Mouse (Mus musculus): ENCODE results near the gene Gm3448. TPM values are rescaled to one million over a fixed set of nuclear protein-coding genes. Genes with fewer than 3 reads are reported as not detected.
"Not testable (repeated sequence)": the region's sequence is repeated elsewhere in the genome, so short reads cannot be mapped to it uniquely, and the experiment has no call there.

Gm3448 gene
- total RNA-seq, 1 experiment from 2014 or later, result 9.5 TPM

DNA sequence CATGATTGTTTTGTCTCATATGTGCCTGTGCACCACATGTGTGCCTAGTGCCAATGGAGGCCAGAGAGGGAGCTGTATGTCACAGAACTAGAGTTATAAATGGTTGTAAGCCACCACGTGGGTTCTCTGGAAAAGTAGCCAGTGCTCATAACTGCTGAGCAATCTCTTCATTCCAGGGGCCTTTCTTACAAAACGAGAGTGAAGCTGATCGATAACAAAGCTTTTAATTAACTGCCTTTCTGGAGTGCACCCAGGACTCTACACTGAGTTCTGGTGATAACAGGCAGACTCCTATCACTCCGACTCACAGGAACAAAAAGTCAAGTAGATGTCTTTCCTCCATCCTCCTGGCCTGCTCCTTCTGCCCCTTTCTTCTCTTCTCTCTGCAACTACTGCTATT is 9.9 kb downstream of the Gm3448 start:
- DNase-seq, result not testable (repeated sequence)

DNA sequence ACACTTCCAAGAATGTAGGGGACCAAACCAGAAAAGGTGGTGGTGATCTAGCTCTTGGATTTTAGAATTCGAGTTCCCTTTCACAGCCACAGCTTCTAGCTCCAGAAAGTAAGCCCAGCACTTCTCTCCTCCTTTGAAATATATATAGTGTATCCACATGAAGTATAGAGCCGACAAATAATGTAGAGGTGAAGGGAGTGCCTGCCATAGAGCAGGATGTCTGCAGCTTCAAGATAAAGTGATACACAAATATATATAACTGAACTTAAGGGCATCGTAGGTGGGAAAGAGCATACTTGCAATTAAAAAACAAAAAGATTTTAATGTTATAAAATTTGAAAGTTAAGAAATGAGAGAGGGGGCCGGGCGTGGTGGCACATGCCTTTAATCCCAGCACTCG is 15.8 kb downstream of the Gm3448 start:
- DNase-seq, result not testable (repeated sequence)

DNA sequence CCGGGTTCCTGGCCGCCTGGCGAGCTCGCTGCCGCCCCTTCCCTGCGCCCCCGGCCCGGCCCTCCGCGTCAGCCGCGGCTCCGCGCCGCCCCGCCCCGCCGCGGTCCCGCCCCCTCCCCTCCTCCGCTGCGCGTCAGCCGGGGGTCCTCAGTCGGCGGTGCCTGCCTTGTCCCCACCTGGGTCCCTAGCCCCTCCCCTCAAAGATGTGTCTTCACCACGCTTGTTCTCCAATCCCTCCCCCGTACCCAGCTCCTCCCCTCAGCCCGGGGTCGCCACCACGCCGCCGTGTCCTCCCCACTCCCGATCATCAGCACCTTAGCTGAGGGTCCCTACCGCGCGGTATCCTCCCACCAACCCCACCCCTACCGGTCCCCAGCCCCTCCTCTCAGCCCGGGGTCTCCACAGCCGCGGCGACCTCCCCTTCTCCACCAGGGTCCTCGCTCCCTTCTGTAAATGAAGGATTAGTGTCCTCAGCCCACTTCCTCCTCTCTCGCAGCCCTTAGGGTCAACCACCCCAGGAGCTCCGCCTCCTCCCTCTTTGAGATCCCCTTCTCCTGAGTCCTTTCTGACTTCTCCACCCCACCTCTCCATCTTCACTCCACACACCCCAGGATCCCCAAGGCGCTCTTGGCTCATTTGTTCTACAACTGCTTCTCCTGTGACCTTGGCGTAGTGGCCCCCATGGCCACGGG is 16.7 kb downstream of the Gm3448 start:
- DNase-seq, result not testable (repeated sequence)

DNA sequence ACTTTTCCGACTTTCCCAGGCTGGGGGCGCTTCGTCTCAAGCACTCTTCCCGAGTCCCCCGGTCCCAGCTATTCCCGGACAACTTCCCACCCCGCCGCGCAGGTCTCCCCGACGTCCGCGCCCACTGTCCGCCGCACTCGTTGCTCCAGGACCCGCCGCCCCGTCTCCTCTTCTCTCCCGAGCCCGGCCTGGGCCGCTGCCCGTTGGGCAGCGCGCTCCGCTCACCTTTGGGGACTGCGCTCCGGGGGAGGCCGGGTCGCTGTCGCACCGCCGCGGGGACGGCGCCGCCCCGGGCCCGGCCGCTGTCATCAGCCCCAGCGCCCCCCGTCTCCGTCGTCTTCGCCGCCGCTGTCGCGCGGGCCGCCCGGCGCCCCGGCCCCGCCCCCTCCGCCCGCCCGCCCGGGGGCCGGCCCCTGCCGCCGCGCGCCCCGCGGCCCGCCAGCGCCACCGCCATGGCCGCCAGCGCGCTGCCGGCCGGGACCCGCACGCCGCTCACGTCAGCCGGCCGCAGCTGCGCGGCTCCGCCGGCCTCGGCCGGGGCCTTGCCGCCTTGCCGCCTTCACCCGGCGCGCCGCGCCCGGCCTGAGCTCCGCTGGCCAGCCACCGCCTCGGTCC is 17.4 kb downstream of the Gm3448 start:
- DNase-seq, result not testable (repeated sequence)

DNA sequence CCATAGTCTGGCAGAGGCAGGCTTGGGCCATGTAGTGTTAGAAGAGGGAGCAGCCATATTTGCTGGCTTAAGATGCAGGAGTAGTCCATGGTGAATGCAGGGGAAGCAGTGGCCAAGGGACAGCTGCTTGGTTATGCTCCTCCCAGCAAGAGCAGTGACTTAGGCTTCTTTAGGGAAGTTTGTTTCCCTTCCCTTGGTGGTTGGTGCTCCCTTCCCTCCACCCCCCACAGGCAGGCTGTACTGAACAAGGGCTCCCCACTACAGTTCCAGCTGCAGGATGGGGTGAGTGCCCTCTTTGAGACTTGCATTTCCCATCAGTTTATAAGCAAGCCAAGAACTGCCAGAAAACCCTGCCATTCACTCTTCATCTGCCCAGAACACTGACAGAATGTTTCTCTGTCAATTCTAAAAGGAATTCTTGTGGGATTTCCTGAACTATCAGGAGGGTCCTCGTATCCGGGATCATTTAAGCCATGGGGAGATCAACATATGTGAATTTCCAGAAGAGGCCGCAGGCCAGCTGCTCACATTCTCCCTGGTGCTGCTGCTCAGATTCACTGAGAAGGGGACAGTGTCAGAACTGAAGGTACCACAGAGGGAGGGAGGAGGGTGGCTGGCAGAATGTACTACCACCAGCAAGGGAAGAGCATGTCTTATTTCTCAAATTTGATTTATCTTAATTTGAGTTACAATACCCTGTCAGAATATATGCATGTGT is 19.7 kb downstream of the Gm3448 start:
- DNase-seq, result peak; percentile 2

DNA sequence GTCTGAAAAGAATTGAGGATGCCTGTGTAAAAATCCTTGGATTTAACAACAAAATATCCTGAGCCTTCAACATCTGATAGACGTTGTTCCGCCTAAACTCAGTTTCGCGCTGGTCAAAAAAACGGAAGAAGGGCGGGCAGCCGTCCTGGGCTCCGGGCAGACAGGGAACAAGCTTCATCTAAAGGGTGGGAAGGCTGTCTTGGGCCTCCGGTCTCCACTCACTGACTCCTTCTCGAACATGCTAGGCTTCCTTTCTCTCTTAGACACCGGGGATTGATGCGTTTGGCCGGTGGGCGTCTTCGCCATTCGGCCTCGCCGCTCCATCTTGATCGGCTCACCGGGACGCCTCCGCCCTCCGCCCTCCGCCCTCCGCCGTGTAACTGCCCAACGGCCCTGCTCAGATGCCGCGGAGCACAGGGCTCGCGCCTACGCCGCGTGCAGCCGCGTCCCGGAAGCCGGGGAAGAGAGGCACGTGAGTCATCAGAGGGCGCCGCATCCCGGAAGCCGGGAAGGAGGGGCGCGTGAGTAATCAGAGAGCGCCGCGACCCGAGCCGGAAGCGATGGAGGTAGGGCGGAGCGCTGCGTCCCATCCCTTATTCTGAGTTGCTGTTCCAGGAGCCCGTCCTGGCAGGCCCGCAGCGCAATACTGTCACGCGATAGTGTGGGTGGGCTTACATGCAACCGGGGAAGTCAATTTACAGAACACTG is 31.5 kb downstream of the Gm3448 start, which contains the start of gene Gm3435:
TSS of gene Gm3435 (plus strand) at position 471 of the 708 bp plus-strand sequence.
- not testable (repeated sequence) for DNase-seq

DNA sequence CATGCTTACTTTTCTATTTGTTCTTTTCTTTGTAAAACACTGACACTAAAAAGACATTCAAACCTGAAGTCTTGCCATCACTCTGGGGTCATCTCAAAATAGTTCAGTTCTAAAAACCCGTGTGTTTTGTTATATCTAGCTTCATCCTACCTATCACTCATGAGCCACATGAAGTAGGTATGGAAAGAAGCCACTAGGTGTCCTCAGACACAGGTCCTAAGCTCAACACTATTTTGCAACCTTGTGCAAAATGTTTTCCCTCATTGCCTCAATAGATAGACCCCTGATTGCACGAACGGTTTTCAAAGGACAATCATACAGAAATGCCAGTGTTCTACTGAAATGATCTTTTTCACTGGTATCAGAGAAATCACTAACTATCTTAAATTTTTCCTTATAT is 32.2 kb downstream of the Gm3448 start:
- DNase-seq, result not testable (repeated sequence)

DNA sequence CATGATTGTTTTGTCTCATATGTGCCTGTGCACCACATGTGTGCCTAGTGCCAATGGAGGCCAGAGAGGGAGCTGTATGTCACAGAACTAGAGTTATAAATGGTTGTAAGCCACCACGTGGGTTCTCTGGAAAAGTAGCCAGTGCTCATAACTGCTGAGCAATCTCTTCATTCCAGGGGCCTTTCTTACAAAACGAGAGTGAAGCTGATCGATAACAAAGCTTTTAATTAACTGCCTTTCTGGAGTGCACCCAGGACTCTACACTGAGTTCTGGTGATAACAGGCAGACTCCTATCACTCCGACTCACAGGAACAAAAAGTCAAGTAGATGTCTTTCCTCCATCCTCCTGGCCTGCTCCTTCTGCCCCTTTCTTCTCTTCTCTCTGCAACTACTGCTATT is 41.3 kb downstream of the Gm3448 start:
- not testable (repeated sequence) for DNase-seq

DNA sequence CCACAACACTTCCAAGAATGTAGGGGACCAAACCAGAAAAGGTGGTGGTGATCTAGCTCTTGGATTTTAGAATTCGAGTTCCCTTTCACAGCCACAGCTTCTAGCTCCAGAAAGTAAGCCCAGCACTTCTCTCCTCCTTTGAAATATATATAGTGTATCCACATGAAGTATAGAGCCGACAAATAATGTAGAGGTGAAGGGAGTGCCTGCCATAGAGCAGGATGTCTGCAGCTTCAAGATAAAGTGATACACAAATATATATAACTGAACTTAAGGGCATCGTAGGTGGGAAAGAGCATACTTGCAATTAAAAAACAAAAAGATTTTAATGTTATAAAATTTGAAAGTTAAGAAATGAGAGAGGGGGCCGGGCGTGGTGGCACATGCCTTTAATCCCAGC is 47.2 kb downstream of the Gm3448 start:
- DNase-seq, result not testable (repeated sequence)

DNA sequence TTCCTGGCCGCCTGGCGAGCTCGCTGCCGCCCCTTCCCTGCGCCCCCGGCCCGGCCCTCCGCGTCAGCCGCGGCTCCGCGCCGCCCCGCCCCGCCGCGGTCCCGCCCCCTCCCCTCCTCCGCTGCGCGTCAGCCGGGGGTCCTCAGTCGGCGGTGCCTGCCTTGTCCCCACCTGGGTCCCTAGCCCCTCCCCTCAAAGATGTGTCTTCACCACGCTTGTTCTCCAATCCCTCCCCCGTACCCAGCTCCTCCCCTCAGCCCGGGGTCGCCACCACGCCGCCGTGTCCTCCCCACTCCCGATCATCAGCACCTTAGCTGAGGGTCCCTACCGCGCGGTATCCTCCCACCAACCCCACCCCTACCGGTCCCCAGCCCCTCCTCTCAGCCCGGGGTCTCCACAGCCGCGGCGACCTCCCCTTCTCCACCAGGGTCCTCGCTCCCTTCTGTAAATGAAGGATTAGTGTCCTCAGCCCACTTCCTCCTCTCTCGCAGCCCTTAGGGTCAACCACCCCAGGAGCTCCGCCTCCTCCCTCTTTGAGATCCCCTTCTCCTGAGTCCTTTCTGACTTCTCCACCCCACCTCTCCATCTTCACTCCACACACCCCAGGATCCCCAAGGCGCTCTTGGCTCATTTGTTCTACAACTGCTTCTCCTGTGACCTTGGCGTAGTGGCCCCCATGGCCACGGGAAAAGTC is 48.1 kb downstream of the Gm3448 start:
- DNase-seq, result not testable (repeated sequence)

DNA sequence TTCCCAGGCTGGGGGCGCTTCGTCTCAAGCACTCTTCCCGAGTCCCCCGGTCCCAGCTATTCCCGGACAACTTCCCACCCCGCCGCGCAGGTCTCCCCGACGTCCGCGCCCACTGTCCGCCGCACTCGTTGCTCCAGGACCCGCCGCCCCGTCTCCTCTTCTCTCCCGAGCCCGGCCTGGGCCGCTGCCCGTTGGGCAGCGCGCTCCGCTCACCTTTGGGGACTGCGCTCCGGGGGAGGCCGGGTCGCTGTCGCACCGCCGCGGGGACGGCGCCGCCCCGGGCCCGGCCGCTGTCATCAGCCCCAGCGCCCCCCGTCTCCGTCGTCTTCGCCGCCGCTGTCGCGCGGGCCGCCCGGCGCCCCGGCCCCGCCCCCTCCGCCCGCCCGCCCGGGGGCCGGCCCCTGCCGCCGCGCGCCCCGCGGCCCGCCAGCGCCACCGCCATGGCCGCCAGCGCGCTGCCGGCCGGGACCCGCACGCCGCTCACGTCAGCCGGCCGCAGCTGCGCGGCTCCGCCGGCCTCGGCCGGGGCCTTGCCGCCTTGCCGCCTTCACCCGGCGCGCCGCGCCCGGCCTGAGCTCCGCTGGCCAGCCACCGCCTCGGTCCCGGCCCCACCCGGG is 48.7 kb downstream of the Gm3448 start:
- DNase-seq, result not testable (repeated sequence)

DNA sequence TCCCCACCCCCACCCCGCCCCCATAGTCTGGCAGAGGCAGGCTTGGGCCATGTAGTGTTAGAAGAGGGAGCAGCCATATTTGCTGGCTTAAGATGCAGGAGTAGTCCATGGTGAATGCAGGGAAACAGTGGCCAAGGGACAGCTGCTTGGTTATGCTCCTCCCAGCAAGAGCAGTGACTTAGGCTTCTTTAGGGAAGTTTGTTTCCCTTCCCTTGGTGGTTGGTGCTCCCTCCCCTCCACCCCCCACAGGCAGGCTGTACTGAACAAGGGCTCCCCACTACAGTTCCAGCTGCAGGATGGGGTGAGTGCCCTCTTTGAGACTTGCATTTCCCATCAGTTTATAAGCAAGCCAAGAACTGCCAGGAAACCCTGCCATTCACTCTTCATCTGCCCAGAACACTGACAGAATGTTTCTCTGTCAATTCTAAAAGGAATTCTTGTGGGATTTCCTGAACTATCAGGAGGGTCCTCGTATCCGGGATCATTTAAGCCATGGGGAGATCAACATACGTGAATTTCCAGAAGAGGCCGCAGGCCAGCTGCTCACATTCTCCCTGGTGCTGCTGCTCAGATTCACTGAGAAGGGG is 51.1 kb downstream of the Gm3448 start:
- DNase-seq, result not testable (repeated sequence)

DNA sequence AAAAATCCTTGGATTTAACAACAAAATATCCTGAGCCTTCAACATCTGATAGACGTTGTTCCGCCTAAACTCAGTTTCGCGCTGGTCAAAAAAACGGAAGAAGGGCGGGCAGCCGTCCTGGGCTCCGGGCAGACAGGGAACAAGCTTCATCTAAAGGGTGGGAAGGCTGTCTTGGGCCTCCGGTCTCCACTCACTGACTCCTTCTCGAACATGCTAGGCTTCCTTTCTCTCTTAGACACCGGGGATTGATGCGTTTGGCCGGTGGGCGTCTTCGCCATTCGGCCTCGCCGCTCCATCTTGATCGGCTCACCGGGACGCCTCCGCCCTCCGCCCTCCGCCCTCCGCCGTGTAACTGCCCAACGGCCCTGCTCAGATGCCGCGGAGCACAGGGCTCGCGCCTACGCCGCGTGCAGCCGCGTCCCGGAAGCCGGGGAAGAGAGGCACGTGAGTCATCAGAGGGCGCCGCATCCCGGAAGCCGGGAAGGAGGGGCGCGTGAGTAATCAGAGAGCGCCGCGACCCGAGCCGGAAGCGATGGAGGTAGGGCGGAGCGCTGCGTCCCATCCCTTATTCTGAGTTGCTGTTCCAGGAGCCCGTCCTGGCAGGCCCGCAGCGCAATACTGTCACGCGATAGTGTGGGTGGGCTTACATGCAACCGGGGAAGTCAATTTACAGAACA is 62.8 kb downstream of the Gm3448 start, which contains the start of the genes 9030025P20Rik and Gm3417:
TSS of gene 9030025P20Rik (plus strand) at position 107 of the 677 bp plus-strand sequence.
TSS of gene Gm3417 (minus strand) at position 429 of the 677 bp plus-strand sequence.
- DNase-seq, result not testable (repeated sequence)

DNA sequence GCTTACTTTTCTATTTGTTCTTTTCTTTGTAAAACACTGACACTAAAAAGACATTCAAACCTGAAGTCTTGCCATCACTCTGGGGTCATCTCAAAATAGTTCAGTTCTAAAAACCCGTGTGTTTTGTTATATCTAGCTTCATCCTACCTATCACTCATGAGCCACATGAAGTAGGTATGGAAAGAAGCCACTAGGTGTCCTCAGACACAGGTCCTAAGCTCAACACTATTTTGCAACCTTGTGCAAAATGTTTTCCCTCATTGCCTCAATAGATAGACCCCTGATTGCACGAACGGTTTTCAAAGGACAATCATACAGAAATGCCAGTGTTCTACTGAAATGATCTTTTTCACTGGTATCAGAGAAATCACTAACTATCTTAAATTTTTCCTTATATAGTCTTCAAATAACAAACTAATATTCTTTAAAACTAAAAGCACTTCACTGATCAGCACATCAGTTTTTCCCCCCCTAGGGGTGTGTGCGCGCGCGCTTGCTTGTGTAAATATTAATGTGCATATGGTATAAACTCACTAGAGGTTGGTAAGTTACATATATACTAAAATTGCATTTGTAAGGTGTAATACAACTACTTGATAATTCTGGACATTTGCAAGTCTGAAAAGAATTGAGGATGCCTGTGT is 63.5 kb downstream of the Gm3448 start:
- not testable (repeated sequence) for DNase-seq

DNA sequence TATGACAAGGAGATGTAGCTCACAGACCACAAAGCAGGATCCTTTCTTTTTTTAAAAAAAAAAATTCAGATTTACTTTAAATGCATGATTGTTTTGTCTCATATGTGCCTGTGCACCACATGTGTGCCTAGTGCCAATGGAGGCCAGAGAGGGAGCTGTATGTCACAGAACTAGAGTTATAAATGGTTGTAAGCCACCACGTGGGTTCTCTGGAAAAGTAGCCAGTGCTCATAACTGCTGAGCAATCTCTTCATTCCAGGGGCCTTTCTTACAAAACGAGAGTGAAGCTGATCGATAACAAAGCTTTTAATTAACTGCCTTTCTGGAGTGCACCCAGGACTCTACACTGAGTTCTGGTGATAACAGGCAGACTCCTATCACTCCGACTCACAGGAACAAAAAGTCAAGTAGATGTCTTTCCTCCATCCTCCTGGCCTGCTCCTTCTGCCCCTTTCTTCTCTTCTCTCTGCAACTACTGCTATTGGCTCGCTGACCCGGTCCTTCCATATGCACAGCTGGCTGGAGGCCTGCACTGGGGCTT is 72.9 kb downstream of the Gm3448 start:
- not testable (repeated sequence) for DNase-seq

DNA sequence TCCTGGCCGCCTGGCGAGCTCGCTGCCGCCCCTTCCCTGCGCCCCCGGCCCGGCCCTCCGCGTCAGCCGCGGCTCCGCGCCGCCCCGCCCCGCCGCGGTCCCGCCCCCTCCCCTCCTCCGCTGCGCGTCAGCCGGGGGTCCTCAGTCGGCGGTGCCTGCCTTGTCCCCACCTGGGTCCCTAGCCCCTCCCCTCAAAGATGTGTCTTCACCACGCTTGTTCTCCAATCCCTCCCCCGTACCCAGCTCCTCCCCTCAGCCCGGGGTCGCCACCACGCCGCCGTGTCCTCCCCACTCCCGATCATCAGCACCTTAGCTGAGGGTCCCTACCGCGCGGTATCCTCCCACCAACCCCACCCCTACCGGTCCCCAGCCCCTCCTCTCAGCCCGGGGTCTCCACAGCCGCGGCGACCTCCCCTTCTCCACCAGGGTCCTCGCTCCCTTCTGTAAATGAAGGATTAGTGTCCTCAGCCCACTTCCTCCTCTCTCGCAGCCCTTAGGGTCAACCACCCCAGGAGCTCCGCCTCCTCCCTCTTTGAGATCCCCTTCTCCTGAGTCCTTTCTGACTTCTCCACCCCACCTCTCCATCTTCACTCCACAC is 79.7 kb downstream of the Gm3448 start:
- not testable (repeated sequence) for DNase-seq

DNA sequence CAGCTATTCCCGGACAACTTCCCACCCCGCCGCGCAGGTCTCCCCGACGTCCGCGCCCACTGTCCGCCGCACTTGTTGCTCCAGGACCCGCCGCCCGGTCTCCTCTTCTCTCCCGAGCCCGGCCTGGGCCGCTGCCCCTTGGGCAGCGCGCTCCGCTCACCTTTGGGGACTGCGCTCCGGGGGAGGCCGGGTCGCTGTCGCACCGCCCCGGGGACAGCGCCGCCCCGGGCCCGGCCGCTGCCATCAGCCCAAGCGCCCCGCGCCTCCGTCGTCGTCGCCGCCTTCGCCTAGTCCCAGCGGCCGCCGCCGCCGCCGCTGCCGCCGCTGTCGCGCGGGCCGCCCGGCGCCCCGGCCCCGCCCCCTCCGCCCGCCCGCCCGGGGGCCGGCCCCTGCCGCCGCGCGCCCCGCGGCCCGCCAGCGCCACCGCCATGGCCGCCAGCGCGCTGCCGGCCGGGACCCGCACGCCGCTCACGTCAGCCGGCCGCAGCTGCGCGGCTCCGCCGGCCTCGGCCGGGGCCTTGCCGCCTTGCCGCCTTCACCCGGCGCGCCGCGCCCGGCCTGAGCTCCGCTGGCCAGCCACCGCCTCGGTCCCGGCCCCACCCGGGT is 80.3 kb downstream of the Gm3448 start, which contains the start of gene Phf10:
TSS of gene Phf10 (minus strand) at position 323 of the 606 bp plus-strand sequence.
- DNase-seq, result peak; percentile 54

DNA sequence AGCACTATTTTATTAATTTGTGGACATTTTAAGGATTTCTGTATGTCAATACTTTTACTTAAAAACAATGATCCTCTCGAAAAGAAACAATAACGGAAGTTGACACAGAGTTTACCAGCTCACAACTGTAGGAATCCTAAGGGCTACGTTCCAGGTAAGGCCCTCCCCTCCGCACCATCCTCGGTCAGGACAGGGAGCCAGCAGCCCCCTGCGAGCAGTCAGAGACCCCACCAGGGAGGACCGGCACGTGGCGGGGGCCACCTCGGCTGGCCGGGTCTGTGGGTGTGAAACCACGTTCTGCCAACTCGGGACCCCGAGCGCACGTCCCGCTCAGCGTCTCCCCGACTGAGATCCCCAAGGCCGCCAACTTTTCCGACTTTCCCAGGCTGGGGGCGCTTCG is 80.8 kb downstream of the Gm3448 start:
- DNase-seq, result peak; percentile 17

Data from adrenal gland, postnatal 25 days (tissue).